Mouse (Mus musculus) brain, embryonic 14.5 days (tissue): ENCODE measurements around the gene Pdss2.

Experiments used
- CTCF ChIP-seq: fragments of 200-500 bp; IDR thresholded peaks from 2 replicates; pipeline ENCODE4 v1.5.1; 2012; ENCODE audit warnings: inconsistent platforms, mild to moderate bottlenecking, moderate library complexity, borderline replicate concordance; ENCODE audit not compliant: insufficient read depth, insufficient read length; ENCODE audit errors: extremely low read depth
- POLR2A ChIP-seq: fragments of 200-500 bp; IDR thresholded peaks from 2 replicates; pipeline ENCODE4 v1.6.1; 2012; ENCODE audit warnings: mild to moderate bottlenecking, inconsistent platforms, borderline replicate concordance; ENCODE audit not compliant: poor library complexity, insufficient read depth, insufficient read length, severe bottlenecking; ENCODE audit errors: extremely low read depth

GRCm38 (mm10) chr10:43173828-43174325 lies 47.4 kb upstream of the Pdss2 start:
- TF ChIP-seq CTCF (no peak), POLR2A (no peak)
